Comparison of ENCODE assay signal across 15 mouse cellular contexts in genomic region chr19:24794350-24794749, GRCm38 (mm10).
DNase-seq lines count a peak whose midpoint lies in the region; ATAC-seq lines count a peak whose summit lies in the region.
"Had no signal": no experiment of that assay in that cellular context is flagged by ENCODE, and none has a peak within 500 bp of the region (broad histone marks: within the 10 kb centered on the region; RNA-seq: fewer than 3 reads in every experiment).

No protein-coding gene starts in this region.

- H3K27ac ChIP-seq in heart, embryonic 10.5 days, result peak overlapping the region; percentile 81
- H3K27ac ChIP-seq in lung, embryonic 16.5 days (ENCODE audit: low read length), result no peak overlapping the region
- H3K27ac ChIP-seq: embryonic facial prominence, embryonic 13.5 days; hindbrain, postnatal 0 days; macrophage had no signal

- no peak overlapping the region for H3K4me3 ChIP-seq in heart, embryonic 10.5 days
- H3K4me3 ChIP-seq in lung, embryonic 16.5 days (ENCODE audit: low read length), result no peak overlapping the region
- H3K4me3 ChIP-seq: embryonic facial prominence, embryonic 13.5 days had no signal

- H3K9me3 ChIP-seq in heart, embryonic 10.5 days, result no peaks in the 10 kb centered on the region
- H3K9me3 ChIP-seq in lung, embryonic 16.5 days (ENCODE audit: control insufficient read depth, low read length), result no peaks in the 10 kb centered on the region
- H3K9me3 ChIP-seq: embryonic facial prominence, embryonic 13.5 days had no signal

- peak; percentile 94 for DNase-seq in heart, embryonic 10.5 days (ENCODE audit: low spot score)
- DNase-seq in heart, postnatal 14 days, result no peak
- DNase-seq in lung, postnatal 14 days, result no peak
- DNase-seq in liver, result peak; percentile 83
- no peak for DNase-seq in ovary, adult 18-20 months (ENCODE audit: low spot score)
- no peak for DNase-seq in right cerebral cortex, postnatal 25 days
- DNase-seq: gastrocnemius, postnatal 25 days; right cerebral cortex, adult 18-20 months; thymus, postnatal 25 days had no signal

- H3K27me3 ChIP-seq in heart, embryonic 10.5 days (ENCODE audit: insufficient read depth, poor library complexity, severe bottlenecking), result no peaks in the 10 kb centered on the region
- H3K27me3 ChIP-seq in lung, embryonic 16.5 days (ENCODE audit: control insufficient read depth, insufficient read depth, low read depth, low read length), result no peaks in the 10 kb centered on the region
- H3K27me3 ChIP-seq: embryonic facial prominence, embryonic 13.5 days had no signal

- 17% methylated on average over 6 of the region's 6 CpGs for WGBS in heart, embryonic 10.5 days
- 39% methylated on average over 6 of the region's 6 CpGs for WGBS in lung, embryonic 16.5 days

- H3K9ac ChIP-seq in lung, embryonic 16.5 days (ENCODE audit: low read length), result no peak overlapping the region
- H3K9ac ChIP-seq: embryonic facial prominence, embryonic 13.5 days had no signal

- intact Hi-C loops in heart, postnatal 14 days (cut with DNase I), result loop anchor here (5.0 kb wide), 1 partner anchor 87 kb away; no protein-coding TSS in a partner anchor

- peaks cover 2% of the 10 kb centered on the region; the same call in 1 of the 2 replicates for H3K36me3 ChIP-seq in heart, embryonic 10.5 days
- H3K36me3 ChIP-seq in lung, embryonic 16.5 days (ENCODE audit: control insufficient read depth, insufficient read depth, low read length), result no peaks in the 10 kb centered on the region
- H3K36me3 ChIP-seq: embryonic facial prominence, embryonic 13.5 days had no signal

- H3K4me2 ChIP-seq in lung, embryonic 16.5 days (ENCODE audit: low read depth, low read length), result no peak overlapping the region
- H3K4me2 ChIP-seq: embryonic facial prominence, embryonic 13.5 days had no signal

- peak; percentile 69 for ATAC-seq in lung, embryonic 16.5 days (ENCODE audit: low read depth)
- ATAC-seq in megakaryocyte-erythroid progenitor cell, adult 5-6 weeks (replicated peaks; ENCODE audit: low FRiP score, low TSS enrichment, poor library complexity, severe bottlenecking), result peak; percentile 97
- ATAC-seq: hindbrain, postnatal 0 days; midbrain, embryonic 16.5 days had no signal

- peaks cover 36% of the 10 kb centered on the region for H3K4me1 ChIP-seq in heart, embryonic 10.5 days
- peaks cover 9% of the 10 kb centered on the region; the same call in 1 of the 2 replicates for H3K4me1 ChIP-seq in lung, embryonic 16.5 days (replicated peaks; ENCODE audit: control insufficient read depth, insufficient read depth, low read length)

Comparison
In these comparisons a context has a peak if more than half of its experiments do, and no peak if none do; other contexts are left out.
1. DNase-seq: peak in heart, embryonic 10.5 days (single experiment) and liver (single experiment); none in heart, postnatal 14 days (0 of 2), lung, postnatal 14 days (single experiment), ovary, adult 18-20 months (single experiment) and right cerebral cortex, postnatal 25 days (single experiment).